Comparison of ENCODE assay signal across 8 mouse cellular contexts in the genomic region with DNA sequence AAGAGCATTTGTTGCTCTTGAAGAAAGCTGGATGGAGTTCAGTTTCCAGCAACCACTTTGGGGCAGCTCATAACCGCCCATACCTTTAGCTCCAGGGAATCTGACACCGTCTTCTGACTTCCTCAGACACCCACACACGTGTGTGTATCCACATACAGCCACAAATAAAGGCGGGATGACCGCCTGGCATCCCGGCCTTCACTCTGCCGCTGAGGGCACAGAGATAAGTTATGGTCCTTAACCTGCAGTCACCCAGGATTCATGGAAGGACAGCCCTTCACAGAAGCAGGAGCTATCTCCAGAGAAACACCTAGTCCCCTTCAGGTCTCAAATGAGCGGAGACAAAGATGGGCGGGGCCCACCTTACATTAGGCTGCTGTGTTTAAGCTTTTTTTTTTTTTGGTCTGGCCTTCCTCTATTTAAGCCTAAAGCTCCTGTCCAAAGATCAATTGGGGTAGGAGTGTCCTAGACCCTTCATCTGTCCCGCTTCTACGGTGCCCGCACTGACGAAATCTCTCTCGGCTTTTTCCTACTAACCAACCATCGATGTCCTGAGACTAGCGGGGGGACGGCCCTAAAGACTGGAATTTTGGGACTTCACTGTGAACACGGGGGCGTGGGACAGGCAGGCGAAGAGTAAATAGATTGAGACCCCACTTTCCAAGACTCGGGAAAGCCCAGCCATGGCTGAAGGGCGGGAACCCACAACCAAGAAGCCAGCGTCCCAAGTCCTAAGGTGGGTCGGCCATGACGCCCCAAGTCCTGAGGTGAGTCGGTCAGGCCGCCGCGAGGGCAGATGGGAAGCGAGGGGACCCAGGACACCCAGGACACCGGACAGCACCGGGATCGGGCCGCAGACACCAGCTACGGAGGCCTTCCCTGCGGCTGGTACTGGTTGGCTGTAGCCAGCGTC. TPM values are rescaled to one million over a fixed set of nuclear protein-coding genes. Genes with fewer than 3 reads are reported as not detected.
A peak's percentile ranks its signal among the peaks of the same experiment; 100 is the strongest.
DNase-seq lines count a peak whose midpoint lies in the region; ATAC-seq and TF ChIP-seq lines count a peak whose summit lies in the region.

No protein-coding gene starts in this region.

- H3K27me3 ChIP-seq in embryonic facial prominence, embryonic 14.5 days (replicated peaks; ENCODE audit: control insufficient read depth, insufficient read depth, low read length), result no peaks in the 10 kb centered on the region
- no peaks in the 10 kb centered on the region for H3K27me3 ChIP-seq in intestine, postnatal 0 days (replicated peaks; ENCODE audit: control insufficient read depth, insufficient read depth, low read length)
- H3K27me3 ChIP-seq in midbrain, embryonic 16.5 days (ENCODE audit: control insufficient read depth, insufficient read depth, low read depth, low read length), result no peaks in the 10 kb centered on the region

- H3K4me2 ChIP-seq in embryonic facial prominence, embryonic 14.5 days (ENCODE audit: low read depth, low read length), result peak overlapping the region; percentile 73
- H3K4me2 ChIP-seq in intestine, postnatal 0 days (replicated peaks; ENCODE audit: low read depth), result peak overlapping the region; percentile 96
- peak overlapping the region; percentile 72 for H3K4me2 ChIP-seq in midbrain, embryonic 16.5 days (ENCODE audit: low read length)

- peak overlapping the region; percentile 82 for H3K27ac ChIP-seq in embryonic facial prominence, embryonic 14.5 days (replicated peaks; ENCODE audit: low read depth, low read length)
- peak overlapping the region; percentile 43 for H3K27ac ChIP-seq in intestine, postnatal 0 days (ENCODE audit: low read depth, low read length)
- H3K27ac ChIP-seq in midbrain, embryonic 16.5 days (ENCODE audit: low read length), result peak overlapping the region; percentile 87

- H3K4me3 ChIP-seq in embryonic facial prominence, embryonic 14.5 days (ENCODE audit: low read depth, low read length), result peak overlapping the region; percentile 77
- peak overlapping the region; percentile 66 for H3K4me3 ChIP-seq in intestine, postnatal 0 days (ENCODE audit: low read depth, low read length)
- H3K4me3 ChIP-seq in midbrain, embryonic 16.5 days (ENCODE audit: low read depth, low read length), result peak overlapping the region; percentile 91

- peak; percentile 42; the same call in 1 of the 2 replicates for ATAC-seq in frontal cortex, adult (ENCODE audit: low TSS enrichment)
- peak; percentile 48 for ATAC-seq in embryonic facial prominence, embryonic 14.5 days (ENCODE audit: low read depth)
- ATAC-seq in intestine, postnatal 0 days, result peak; percentile 60
- ATAC-seq in midbrain, embryonic 16.5 days, result peak; percentile 88

- H3K36me3 ChIP-seq in embryonic facial prominence, embryonic 14.5 days (ENCODE audit: control insufficient read depth, insufficient read depth, low read length), result no peaks in the 10 kb centered on the region
- no peaks in the 10 kb centered on the region for H3K36me3 ChIP-seq in intestine, postnatal 0 days (ENCODE audit: control insufficient read depth, insufficient read depth)
- no peaks in the 10 kb centered on the region for H3K36me3 ChIP-seq in midbrain, embryonic 16.5 days (ENCODE audit: control insufficient read depth, insufficient read depth, low read length)

- WGBS in embryonic facial prominence, embryonic 14.5 days, result 8% methylated on average over 29 of the region's 37 CpGs
- WGBS in intestine, postnatal 0 days, result 2% methylated on average over 37 of the region's 37 CpGs
- WGBS in midbrain, embryonic 16.5 days, result 8% methylated on average over 37 of the region's 37 CpGs

- TF ChIP-seq CTCF in intestine, postnatal 0 days (IDR thresholded peaks at IDR 0.05; ENCODE audit: low read depth), result no peak

- H3K9ac ChIP-seq in embryonic facial prominence, embryonic 14.5 days (ENCODE audit: low read depth, low read length), result peak overlapping the region; percentile 94
- H3K9ac ChIP-seq in intestine, postnatal 0 days (ENCODE audit: low read depth, low read length), result peak overlapping the region; percentile 88
- H3K9ac ChIP-seq in midbrain, embryonic 16.5 days (ENCODE audit: low read depth, low read length), result peak overlapping the region; percentile 97

- no peak for DNase-seq in frontal cortex, postnatal 14 days (ENCODE audit: low spot score in 2 of 2)
- DNase-seq in A20 (ENCODE audit: low read depth, low spot score), result peak; percentile 43
- peak; percentile 19 for DNase-seq in embryonic facial prominence, embryonic 14.5 days (ENCODE audit: low spot score)
- no peak for DNase-seq in spleen, postnatal 14 days (ENCODE audit: low spot score in 2 of 2)
- no peak for DNase-seq in frontal cortex, postnatal 36 days (ENCODE audit: low spot score in 2 of 2)

- H3K4me1 ChIP-seq in embryonic facial prominence, embryonic 14.5 days (ENCODE audit: control insufficient read depth, insufficient read depth, low read length), result peaks cover 7% of the 10 kb centered on the region
- no peaks in the 10 kb centered on the region for H3K4me1 ChIP-seq in intestine, postnatal 0 days (replicated peaks; ENCODE audit: control insufficient read depth, insufficient read depth, low read length)
- H3K4me1 ChIP-seq in midbrain, embryonic 16.5 days (ENCODE audit: control insufficient read depth, insufficient read depth, low read length), result peaks cover 7% of the 10 kb centered on the region; the same call in 1 of the 2 replicates

- H3K9me3 ChIP-seq in embryonic facial prominence, embryonic 14.5 days (ENCODE audit: control insufficient read depth, low read length), result no peaks in the 10 kb centered on the region
- no peaks in the 10 kb centered on the region for H3K9me3 ChIP-seq in intestine, postnatal 0 days (ENCODE audit: control insufficient read depth)
- no peaks in the 10 kb centered on the region for H3K9me3 ChIP-seq in midbrain, embryonic 16.5 days (replicated peaks; ENCODE audit: control insufficient read depth, low read length, poor library complexity, severe bottlenecking)

RNA-seq across cellular contexts. Expression of a gene that starts 0.6 kb away (rescaled TPM):
- 8.8 and 11.0 TPM in 2 replicates for polyA plus RNA-seq in embryonic facial prominence, embryonic 14.5 days (2014; fragmentation: Nextera tagmentation; extraction: Ambion mirVana)
- polyA plus RNA-seq in intestine, postnatal 0 days (2015; fragmentation: Nextera tagmentation; extraction: Ambion mirVana), result 1.8 and 2.1 TPM in 2 replicates
- 14.2 and 14.4 TPM in 2 replicates for polyA plus RNA-seq in midbrain, embryonic 16.5 days (2015; fragmentation: Nextera tagmentation; extraction: Ambion mirVana)

RNA-seq across cellular contexts. Expression of a gene that starts 20.7 kb away (rescaled TPM):
- polyA plus RNA-seq in embryonic facial prominence, embryonic 14.5 days (2014; fragmentation: Nextera tagmentation; extraction: Ambion mirVana), result 124 and 142 TPM in 2 replicates
- 37.3 and 39.6 TPM in 2 replicates for polyA plus RNA-seq in intestine, postnatal 0 days (2015; fragmentation: Nextera tagmentation; extraction: Ambion mirVana)
- 557 and 614 TPM in 2 replicates for polyA plus RNA-seq in midbrain, embryonic 16.5 days (2015; fragmentation: Nextera tagmentation; extraction: Ambion mirVana)

RNA-seq across cellular contexts. Expression of a gene that starts 21.8 kb away (rescaled TPM):
- polyA plus RNA-seq in embryonic facial prominence, embryonic 14.5 days (2014; fragmentation: Nextera tagmentation; extraction: Ambion mirVana), result 9.7 and 11.1 TPM in 2 replicates
- 4.1 and 4.4 TPM in 2 replicates for polyA plus RNA-seq in intestine, postnatal 0 days (2015; fragmentation: Nextera tagmentation; extraction: Ambion mirVana)
- polyA plus RNA-seq in midbrain, embryonic 16.5 days (2015; fragmentation: Nextera tagmentation; extraction: Ambion mirVana), result 17.9 and 18.3 TPM in 2 replicates

RNA-seq across cellular contexts. Expression of a gene that starts 54.9 kb away (rescaled TPM):
- polyA plus RNA-seq in embryonic facial prominence, embryonic 14.5 days (2014; fragmentation: Nextera tagmentation; extraction: Ambion mirVana), result 17.1 and 19.7 TPM in 2 replicates
- 5.4 and 6.2 TPM in 2 replicates for polyA plus RNA-seq in intestine, postnatal 0 days (2015; fragmentation: Nextera tagmentation; extraction: Ambion mirVana)
- polyA plus RNA-seq in midbrain, embryonic 16.5 days (2015; fragmentation: Nextera tagmentation; extraction: Ambion mirVana), result 13.4 TPM in 2 replicates

Comparison
In these comparisons a context has a peak if more than half of its experiments do, and no peak if none do; other contexts are left out.
1. DNase-seq: peak in A20 (single experiment) and embryonic facial prominence, embryonic 14.5 days (single experiment); none in frontal cortex, postnatal 14 days (0 of 2), spleen, postnatal 14 days (0 of 2) and frontal cortex, postnatal 36 days (0 of 2).
2. Peak in every context shown above with its lines, with median percentiles within 50 percentile points of each other: ATAC-seq, H3K27ac ChIP-seq, H3K4me2 ChIP-seq, H3K4me3 ChIP-seq and H3K9ac ChIP-seq.